Mouse (Mus musculus) liver, embryonic 14.5 days (tissue): ENCODE measurements around the gene Lpp.

Source experiments
- CTCF ChIP-seq: IDR thresholded peaks from 2 replicates; pipeline ENCODE4 v1.5.1; 2016; ENCODE audit warnings: antibody characterized with exemption, low read depth, control low read depth
- EP300 ChIP-seq: IDR thresholded peaks from 2 replicates; pipeline ENCODE4 v1.6.1; 2016; ENCODE audit warnings: antibody characterized with exemption, low read depth

DNA sequence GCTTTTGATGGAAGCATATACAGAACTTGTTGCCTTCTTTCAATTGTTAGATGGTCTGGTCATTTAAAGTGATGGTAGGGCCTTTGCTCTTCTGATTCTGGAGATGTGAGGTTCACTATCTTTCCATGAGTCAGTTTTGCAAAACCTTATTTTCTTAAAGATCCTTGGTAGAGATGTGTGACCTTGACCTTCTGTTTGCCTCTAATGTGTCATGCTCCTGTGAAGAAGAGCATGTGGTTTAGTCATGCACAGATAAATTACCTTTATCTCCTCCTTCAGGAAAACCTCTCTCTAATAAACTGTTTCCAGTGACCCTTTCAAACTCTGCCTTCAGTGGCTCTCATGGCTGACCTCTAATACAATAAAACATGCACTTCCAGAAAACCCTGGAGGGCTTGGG, 356.5 kb downstream of the Lpp start:
- TF ChIP-seq CTCF, result no peak
- TF ChIP-seq EP300, result no peak
